Mouse (Mus musculus): ENCODE results near the gene Col8a2.
A peak's percentile ranks its signal among the peaks of the same experiment; 100 is the strongest.

GRCm38 (mm10) chr4:126314393-126314792, 27.8 kb downstream of the Col8a2 start:
- TF ChIP-seq CTCF (IDR thresholded peaks at IDR 0.05; ENCODE audit: borderline replicate concordance, insufficient read depth, low read length), result peak; percentile 80
- TF ChIP-seq POLR2A (IDR thresholded peaks at IDR 0.05; ENCODE audit: low read depth, low read length), result no peak

All from embryonic fibroblast, embryonic 13.5 days (primary cell).